Mouse (Mus musculus) ovary, postnatal 14 days (tissue): ENCODE results near the gene Dennd4b.
"Not testable (repeated sequence)": the region's sequence is repeated elsewhere in the genome, so short reads cannot be mapped to it uniquely, and the experiment has no call there.

Experiments
- DNase-seq: peaks from one replicate; pipeline ENCODE4 v3.0.0; 2022; ENCODE audit warnings: low spot score

Dennd4b gene

GRCm38 (mm10) chr3:90265034-90265931 is at the start of gene Dennd4b:
Gene Dennd4b, plus strand, starts transcription at chr3:90265185.
- DNase-seq = peak; percentile 96

GRCm38 (mm10) chr3:90215825-90216380 is 49.1 kb upstream of the Dennd4b start:
- no peak for DNase-seq

- no peak for DNase-seq
Measured at GRCm38 (mm10) chr3:90220088-90220487, 44.9 kb upstream of the Dennd4b start.

GRCm38 (mm10) chr3:90220531-90220951 is 44.4 kb upstream of the Dennd4b start:
- peak; percentile 73 for DNase-seq

- no peak for DNase-seq
Measured at GRCm38 (mm10) chr3:90221123-90221522, 43.9 kb upstream of the Dennd4b start.

- no peak for DNase-seq
Measured at GRCm38 (mm10) chr3:90222455-90222854, 42.5 kb upstream of the Dennd4b start.

GRCm38 (mm10) chr3:90222941-90223340 is 42.0 kb upstream of the Dennd4b start:
- DNase-seq = no peak

GRCm38 (mm10) chr3:90224331-90224730 is 40.7 kb upstream of the Dennd4b start:
- DNase-seq = no peak

- no peak for DNase-seq
Measured at GRCm38 (mm10) chr3:90231075-90231474, 33.9 kb upstream of the Dennd4b start.

- DNase-seq = peak; percentile 81
Measured at GRCm38 (mm10) chr3:90231507-90232333, 33.3 kb upstream of the Dennd4b start, which contains the start of gene Jtb. Gene Jtb, plus strand, starts transcription at chr3:90231597.

- no peak for DNase-seq
Measured at GRCm38 (mm10) chr3:90241251-90241650, 23.7 kb upstream of the Dennd4b start.

GRCm38 (mm10) chr3:90241669-90242358 is 23.2 kb upstream of the Dennd4b start:
- DNase-seq = no peak

- DNase-seq = peak; percentile 59
Measured at GRCm38 (mm10) chr3:90242984-90243775, 21.8 kb upstream of the Dennd4b start, which contains the start of gene Creb3l4. Gene Creb3l4, minus strand, starts transcription at chr3:90243512.

GRCm38 (mm10) chr3:90245406-90245805 is 19.6 kb upstream of the Dennd4b start:
- no peak for DNase-seq

GRCm38 (mm10) chr3:90247630-90247959 is 17.4 kb upstream of the Dennd4b start:
- no peak for DNase-seq

- peak; percentile 88 for DNase-seq
Measured at GRCm38 (mm10) chr3:90247960-90248745, 16.8 kb upstream of the Dennd4b start, which contains the start of gene Slc39a1. Gene Slc39a1, plus strand, starts transcription at chr3:90248172.

- DNase-seq = no peak
Measured at GRCm38 (mm10) chr3:90248746-90249100, 16.3 kb upstream of the Dennd4b start.

GRCm38 (mm10) chr3:90250791-90251190 is 14.2 kb upstream of the Dennd4b start:
- no peak for DNase-seq

GRCm38 (mm10) chr3:90251731-90252226 is 13.2 kb upstream of the Dennd4b start:
- not testable (repeated sequence) for DNase-seq

- not testable (repeated sequence) for DNase-seq
Measured at GRCm38 (mm10) chr3:90252659-90253058, 12.3 kb upstream of the Dennd4b start.
